Mouse (Mus musculus): ENCODE measurements at regions not wholly inside any gene's neighbourhood (a gene's known extent, or its start where the extent isn't known, plus 50 kb on each side); places are given as distances from the start of the nearest gene placed in this dataset.

DNA sequence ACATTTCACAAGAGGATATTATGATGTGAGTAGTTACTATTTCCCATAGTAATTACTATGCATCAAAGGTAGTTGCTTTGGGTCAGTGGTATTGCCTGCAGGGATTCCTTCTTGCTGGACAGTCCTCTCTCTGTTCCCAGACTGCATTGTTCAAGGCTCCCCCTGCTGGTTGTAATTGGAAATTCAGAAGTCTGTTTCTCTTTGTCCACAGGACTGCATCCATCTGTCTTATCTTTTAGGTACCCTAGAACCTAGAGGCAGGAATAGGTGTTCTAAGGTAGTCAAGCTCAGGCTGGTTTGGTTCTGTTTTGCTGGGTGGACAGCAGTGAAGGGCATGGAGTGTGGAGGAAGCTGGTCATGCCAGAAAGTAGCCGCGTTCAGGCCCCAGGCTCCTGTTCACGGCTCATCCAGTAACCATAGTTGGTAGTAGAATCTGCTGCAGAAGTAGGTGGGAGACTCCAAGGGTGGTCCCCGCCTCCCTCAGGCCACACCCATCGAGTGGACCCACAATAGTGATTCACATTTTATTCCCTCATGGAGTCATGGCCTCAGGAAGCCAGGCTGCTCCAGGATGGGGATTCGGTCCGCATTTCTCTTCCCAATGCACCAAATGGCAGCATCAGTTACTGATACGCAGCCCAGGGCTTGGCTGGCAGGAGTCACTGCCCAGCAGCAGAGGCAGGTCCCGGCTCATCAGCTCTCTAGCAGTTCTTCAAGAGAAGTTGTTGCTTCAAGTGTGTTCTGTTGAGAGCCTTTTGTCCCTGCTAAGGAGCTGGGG, 51.7 kb upstream of the Caprin1 start:
- ATAC-seq (ENCODE audit: insufficient number of reproducible peaks, low FRiP score, low TSS enrichment) = peak; percentile 52

DNA sequence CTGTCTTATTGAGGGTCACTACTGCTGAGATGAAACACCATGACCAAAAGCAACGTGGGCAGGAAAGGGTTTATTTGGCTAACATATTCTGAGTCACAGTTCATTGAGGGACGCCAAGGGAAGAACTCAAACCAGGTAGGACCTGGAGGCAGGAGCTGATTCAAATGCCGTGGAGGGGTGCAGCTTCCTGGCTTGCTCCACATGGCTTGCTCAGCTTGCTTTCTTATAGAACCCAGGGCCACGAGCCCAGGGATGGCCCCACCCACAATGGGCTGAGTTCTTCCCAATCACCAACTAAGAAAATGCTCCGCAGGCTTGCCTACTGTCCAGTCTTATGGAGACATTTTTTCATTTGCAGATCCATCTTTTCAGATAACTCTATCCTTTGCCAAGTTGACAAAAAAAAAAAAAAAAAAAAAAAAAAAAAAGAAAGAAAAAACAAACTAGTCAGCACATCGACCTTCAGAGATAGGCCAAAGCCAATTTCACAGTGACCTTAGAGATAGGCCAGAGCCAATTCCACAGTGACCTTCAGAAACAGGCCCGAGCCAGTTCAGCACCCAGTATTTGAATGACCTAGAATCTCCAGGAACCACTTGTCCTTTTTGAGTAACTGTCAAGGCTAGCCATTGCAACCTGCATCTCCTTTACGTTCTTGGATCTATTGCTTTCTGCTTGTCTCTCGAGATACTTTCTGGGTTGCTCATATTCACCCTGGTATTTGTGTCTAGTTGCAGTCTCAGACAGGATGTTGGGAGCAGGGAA, 52.5 kb upstream of the Caprin1 start:
- no peak for ATAC-seq (ENCODE audit: insufficient number of reproducible peaks, low FRiP score, low TSS enrichment)

DNA sequence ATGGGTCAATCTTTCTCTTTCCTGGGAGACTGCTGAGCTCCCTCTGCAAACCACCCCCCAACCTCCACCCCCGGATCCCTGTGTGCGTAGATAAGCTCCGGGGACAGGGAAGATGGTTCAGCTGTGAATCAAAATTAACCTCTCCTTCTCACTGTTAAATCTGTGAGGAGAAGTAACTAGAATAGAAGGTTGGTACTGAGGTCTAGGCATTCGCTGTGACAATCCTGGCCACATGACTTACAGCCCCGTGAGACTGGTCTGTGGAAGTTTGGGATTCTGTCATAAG, 53.0 kb upstream of the Caprin1 start:
- no peak for ATAC-seq (ENCODE audit: insufficient number of reproducible peaks, low FRiP score, low TSS enrichment)

DNA sequence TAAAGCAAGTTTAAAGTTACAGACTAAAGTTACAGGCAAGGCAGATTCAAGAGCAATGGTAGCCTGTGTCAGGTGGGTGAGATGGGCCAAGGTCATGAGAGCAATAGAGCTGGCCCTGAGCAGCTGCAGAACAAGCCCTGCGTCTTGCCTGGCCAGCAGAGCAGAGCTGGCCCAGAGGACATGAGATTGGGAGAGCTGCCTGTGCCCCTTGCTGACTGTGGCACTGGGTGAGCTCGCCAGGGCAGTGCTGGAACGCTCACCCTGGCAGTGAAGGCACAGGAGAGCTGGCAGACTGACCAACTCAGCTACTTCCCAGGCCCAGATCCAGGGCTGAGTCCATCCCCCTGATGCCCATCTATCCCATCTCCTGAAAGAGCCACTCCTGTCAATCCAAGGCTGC, 53.7 kb upstream of the Caprin1 start:
- no peak for ATAC-seq (ENCODE audit: insufficient number of reproducible peaks, low FRiP score, low TSS enrichment)

DNA sequence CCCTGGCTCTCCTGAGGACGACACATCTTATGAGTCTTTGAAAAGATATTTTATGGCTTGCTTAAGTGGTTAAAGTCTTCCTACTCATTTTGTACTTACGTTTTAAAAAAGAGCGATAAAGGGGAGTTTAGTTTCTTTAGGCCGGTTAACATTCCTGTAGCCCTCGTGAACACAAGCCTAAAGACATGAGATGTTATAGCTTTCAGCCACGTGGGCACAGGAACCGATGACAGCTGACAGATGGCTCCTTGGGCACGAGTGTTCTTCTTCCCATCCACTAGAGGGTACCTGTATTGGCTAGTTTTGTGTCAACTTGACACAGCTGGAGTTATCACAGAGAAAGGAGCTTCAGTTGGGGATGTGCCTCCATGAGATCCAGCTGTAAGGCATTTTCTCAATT, 63.8 kb upstream of the Caprin1 start:
- ATAC-seq (ENCODE audit: insufficient number of reproducible peaks, low FRiP score, low TSS enrichment) = no peak

DNA sequence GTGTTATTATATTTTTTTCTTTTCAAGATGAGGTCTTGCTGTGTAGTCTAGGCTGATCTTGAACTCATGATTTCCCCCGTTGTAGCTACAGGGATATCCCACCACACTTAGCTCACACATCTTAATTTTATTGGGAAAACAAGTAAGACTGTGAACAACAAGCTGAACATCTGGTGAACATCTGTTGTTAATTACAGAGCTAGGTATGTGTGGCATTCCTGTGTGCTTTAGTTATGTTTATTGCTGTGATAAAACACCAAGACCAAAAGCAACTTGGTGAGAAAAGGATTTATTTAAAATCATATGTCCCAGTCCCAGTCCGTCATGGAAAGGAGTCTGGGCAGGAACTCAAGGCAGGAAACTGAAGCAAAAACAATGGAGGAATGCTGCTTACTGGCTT, 66.8 kb upstream of the Caprin1 start:
- ATAC-seq (ENCODE audit: insufficient number of reproducible peaks, low FRiP score, low TSS enrichment) = no peak

DNA sequence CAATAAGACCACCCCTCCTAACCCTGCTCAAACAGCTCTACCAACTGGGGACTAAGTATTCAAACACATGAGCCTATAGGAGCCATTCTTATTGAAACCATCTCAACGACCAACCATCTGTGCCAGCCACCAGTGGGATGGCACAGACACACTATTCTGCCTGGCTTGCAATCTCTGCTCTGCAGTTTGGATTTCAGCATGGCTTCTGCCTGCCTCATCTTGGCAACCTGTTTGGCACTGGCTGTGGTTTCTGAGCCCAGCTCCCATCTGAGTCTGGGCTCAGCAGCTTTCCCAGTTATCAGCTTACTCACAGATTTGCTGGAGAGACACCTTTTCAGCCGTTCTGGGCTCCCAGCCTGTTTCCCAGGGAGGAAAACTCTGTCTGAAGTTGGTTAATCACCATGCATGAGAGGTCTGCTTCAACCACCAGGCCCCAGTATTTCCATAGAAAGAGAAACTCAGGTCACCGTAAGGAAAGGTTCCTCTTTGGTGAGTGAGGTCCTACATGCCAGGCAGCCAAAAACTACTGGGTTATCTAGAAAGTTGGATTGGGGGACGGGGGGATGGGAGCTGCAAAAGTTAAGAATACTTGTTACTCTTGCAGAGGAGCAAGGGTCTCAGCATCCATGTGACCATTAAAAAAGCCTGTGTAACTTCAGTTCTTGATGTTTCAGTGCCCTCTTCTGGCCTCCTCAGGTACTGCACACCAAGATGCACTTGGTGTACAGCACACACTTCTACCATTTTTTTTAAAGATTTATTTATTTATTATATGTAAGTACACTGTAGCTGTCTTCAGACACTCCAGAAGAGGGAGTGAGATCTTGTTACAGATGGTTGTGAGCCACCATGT, 68.1 kb upstream of the Caprin1 start:
- no peak for ATAC-seq (ENCODE audit: insufficient number of reproducible peaks, low FRiP score, low TSS enrichment)

DNA sequence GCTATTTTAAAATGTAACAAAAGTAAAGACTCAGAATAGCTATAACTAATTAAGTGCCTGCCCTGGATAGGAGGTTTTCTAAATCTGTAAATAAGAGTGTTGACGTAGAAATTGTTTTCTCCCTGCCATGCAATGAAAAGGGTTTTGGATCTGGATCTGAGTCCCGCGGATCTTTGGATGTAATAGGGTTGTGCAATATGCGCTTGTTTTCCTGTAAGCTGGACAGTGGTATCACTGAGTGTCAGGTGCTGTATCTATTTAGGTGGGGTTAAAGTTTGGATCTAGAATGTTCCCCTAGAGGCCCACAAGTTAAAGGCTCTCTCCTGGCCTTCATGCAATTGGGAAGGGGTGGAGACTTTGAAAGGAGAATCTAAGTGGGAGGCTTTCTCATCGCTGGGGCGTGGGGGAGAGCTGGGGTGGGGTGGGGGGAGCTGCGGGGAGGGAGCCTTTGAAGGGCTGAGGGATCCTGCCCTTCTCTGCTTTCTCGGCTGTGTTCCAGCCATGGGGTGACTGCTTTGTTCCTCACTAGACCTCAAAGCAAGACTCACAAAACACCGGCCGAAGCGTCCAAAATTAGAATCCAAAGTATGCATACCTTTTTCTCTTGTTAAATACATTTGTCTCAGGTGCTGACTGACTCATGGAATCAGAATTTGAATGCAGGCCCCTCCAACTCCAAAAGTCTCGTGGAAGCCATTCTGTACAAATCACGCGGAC, 70.0 kb upstream of the Caprin1 start:
- ATAC-seq (ENCODE audit: insufficient number of reproducible peaks, low FRiP score, low TSS enrichment) = no peak

DNA sequence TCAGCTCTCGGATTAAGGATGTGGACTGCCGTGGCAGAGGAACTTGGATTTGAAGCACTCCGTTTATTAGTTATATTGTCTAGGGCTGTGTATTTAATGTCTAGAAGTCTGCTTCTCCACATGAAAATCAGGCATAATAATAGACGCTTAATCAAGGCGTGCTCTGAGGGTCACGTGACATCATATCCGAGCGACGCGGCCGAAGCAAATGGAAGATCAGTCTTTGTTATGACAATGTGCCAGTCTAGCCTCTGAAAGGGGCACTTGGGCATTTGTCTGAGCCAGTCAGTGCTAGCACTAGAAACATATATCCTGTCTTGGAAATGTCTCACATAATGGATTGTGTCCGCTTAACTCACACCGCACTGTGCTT, 70.5 kb upstream of the Caprin1 start:
- ATAC-seq (ENCODE audit: insufficient number of reproducible peaks, low FRiP score, low TSS enrichment) = no peak

DNA sequence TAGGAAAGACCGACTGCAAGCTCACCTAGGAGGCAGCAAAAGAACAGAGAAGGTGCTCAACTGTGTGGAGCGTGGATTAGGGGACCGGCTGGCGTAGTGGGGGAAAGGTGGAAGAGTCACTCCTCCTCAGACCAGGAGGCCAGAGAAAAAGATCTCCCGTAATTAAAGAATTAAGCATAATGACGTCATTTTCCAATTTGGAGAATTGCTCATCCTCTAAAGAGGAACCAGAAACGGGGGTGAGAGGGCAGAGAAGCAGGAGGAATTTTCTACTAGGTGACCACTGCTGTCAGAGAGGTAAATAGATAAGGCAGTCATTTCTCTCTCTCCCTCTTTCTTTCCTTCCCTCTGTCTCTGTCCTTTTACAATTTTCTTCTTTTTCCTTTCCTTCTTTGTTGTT, 71.2 kb upstream of the Caprin1 start:
- ATAC-seq (ENCODE audit: insufficient number of reproducible peaks, low FRiP score, low TSS enrichment) = no peak

DNA sequence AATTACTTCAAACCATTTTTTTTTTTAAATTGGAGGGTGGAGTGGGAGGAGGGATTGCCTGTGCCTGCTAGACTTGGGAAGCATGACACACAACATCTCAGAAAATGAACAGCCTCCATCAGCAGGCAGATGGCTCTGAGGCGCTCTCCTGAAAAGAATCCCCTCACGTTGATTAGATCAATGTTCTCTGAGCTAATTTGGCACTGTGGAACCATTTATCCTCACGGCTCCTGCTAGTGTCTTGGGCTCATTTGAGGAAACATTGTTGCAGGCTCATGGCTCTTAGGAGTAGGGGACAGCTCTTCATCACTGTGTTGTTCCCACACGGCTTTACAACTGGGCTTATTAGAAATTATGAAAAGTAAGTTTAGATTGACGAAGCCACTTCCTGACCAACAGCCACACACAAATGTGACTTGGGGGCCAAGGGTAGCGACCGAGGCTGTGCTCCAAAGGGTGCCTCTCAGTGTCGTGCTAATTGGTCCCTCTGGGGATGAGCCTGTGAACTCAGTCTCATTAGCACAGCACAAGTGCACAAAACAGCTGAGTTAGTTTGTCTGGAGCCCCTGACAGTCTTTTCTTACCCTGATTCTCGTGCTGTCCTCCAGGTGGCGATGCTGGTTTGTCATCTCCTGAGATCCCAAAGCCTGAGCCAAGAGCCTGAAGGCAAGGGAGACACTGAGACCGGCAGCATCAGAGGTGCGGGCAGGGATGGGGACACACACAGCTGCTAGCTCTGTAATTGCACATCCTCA, 74.2 kb upstream of the Caprin1 start:
- ATAC-seq (ENCODE audit: insufficient number of reproducible peaks, low FRiP score, low TSS enrichment) = peak; percentile 33; the same call in 1 of the 2 replicates

DNA sequence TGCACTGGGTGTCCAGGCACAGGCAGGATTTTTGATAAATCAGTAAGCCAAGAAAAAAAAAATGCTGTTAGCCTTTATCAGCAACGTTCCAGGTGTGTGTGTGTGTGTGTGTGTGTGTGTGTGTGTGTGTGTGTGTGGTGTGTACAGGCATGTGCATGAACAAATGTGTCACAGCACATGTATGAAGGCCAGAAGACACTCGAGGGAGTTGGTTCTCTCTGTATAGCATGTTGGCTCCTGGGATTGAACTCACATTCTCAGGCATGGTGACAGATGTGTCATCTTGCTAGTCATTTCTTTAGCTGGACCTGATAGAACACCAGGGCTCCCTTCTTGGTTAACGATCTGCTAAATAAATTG, 74.8 kb upstream of the Caprin1 start:
- ATAC-seq (ENCODE audit: insufficient number of reproducible peaks, low FRiP score, low TSS enrichment) = no peak

DNA sequence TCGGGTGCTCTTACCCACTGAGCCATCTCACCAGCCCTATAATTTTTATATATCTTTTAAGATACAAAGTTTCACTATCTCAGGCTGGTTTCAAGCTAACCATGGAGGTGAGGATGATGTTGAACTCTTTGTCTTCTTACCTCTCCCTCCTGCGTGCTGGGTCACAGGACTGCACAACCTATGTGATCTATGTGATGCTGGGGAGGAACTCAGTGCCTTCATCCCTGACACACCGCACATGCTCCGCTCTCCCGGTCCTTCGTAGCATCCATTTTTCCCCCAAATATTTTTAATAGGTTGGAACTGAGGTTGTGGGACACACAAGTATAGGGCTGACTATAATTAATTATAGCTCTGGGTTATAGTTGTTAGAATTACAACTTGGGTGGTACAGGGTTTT, 75.9 kb upstream of the Caprin1 start:
- no peak for ATAC-seq (ENCODE audit: insufficient number of reproducible peaks, low FRiP score, low TSS enrichment)

DNA sequence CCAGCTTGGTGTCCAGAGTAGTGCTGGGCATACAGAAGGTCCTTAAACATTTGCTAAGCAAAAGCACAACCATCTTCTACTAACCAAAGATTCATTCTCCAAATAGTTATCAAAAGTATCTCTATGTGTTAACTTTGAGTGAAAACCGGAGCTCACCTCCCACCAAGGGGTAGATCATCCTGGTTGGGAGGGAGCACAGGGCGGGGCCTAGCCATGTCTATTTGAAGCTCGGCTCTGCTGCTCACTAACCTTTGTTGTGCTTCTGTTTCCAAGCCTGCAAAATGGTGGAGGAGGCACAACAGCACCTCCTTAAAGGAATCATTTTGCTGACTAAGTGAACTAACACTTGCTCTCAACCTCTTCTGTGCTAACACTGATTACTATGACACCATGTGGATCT, 77.0 kb upstream of the Caprin1 start:
- ATAC-seq (ENCODE audit: insufficient number of reproducible peaks, low FRiP score, low TSS enrichment) = no peak

DNA sequence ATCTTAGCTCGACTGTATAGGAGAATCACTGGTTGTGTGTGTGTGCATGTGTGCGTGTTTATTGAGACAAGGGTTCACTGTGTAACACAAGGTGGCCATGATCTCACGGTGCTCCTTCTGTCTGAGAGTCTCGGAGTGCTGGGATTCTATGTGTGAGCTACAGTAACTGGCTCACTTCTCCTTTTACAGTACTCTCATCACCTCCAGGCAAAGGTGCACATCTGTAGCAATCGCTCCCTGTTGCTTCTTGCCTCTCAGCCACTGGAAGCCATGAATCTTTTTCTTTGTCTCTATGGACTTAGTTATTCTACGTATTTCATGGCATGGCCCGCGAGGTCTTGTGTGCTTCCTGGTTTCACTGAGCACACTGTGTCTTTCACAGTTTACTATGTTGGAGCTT, 78.3 kb upstream of the Caprin1 start:
- ATAC-seq (ENCODE audit: insufficient number of reproducible peaks, low FRiP score, low TSS enrichment) = no peak

DNA sequence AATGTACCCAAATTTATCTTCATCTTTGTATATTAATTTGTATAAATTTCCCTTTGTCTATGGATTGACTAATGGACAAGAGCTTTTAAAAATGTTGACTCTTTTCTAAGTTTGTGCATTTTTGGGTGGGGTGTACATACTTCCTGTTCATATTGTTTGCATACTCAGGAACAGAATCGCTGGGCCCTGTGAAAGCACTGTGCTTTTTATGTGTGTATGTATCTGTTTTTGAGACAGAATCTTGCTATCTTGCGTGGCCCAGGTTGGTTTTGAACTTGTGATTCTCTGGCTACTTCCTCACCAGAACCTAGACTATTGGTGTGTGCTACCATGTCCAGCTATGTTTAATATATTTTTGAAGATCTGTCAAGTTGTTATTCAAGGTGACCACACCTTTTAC, 78.8 kb upstream of the Caprin1 start:
- ATAC-seq (ENCODE audit: insufficient number of reproducible peaks, low FRiP score, low TSS enrichment) = no peak

DNA sequence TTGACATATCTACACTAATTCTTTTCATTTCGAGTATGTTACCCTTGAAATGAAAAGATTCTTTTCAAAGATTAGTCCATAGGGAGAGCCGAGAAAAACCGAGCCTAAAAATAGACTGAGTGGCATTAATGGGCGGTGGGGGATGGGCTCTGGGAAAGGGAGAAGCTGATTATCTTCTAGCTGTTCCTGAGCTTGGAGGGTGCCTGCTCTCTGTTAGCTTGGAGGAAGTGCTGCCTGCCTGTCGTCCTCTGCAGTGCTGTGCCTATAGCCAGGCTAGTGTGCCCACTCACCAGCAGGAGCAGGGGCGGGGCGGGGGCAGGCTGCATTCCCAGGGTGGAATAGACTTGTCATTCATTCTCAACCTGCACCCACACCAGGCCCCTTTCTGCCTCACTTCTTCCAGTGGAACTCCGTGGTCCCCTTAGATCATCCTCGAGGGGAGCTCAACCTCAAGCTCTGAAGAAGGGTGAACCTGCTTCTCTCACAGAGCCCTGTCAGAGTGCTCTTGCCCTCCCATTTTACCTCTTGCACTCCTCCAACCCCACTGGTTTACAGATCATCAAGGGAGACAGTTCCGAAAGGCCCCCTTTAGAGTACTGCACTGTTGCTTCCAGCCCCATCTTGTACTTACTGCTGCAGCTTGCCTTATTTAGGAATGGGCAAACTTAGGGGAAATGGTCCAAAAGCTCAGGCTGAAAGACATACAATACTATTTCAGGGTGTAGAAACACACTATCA, 76.6 kb upstream of the Lmo2 start:
- ATAC-seq (ENCODE audit: insufficient number of reproducible peaks, low FRiP score, low TSS enrichment) = no peak

DNA sequence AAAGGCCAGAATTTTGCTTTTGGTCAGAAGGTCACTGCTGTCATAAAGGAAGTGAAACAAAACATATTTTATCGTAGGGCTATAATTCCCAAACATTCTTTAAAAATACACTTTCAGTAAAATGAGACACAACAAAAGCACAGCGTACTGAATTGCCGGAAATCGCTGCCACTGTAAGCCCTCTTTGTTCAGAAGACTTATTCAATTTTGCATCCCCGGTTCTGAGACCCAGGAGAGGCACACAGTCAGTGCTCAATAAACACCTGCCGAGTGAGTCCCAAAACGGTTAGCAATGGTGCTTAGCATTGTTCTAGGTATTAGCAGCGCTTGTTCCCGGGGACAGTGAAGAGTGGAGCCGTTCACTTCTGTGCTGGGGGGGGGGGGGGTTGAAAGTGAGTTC, 72.9 kb upstream of the Lmo2 start:
- no peak for ATAC-seq (ENCODE audit: insufficient number of reproducible peaks, low FRiP score, low TSS enrichment)

DNA sequence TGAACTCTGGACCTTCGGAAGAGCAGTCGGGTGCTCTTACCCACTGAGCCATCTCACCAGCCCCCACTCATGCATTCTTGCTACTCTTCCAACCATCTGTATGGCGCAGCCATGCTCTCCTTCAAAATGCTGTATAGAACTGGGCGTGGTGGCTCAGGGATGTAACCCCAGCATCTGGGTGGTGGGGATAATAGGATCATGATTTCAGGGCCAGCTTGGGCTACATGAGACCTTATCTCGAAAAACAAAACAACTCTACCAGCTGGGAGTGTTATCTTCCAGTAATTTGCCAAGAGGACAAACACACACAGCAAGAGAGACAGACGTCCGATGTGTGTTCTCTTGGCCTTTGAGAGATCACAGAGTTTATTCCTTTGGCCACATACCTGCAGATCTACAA, 69.8 kb upstream of the Lmo2 start:
- no peak for ATAC-seq (ENCODE audit: insufficient number of reproducible peaks, low FRiP score, low TSS enrichment)
